Mouse (Mus musculus): Measurements from ENCODE around the gene Trpc2. TPM values are rescaled to one million over a fixed set of nuclear protein-coding genes. Genes with fewer than 3 reads are reported as not detected.
"Not testable (repeated sequence)": the region's sequence is repeated elsewhere in the genome, so short reads cannot be mapped to it uniquely, and the experiment has no call there.

Trpc2 gene
- 0.54 TPM in 1 of 2 replicates, not detected in the other for polyA plus RNA-seq (2012; ENCODE audit: insufficient read depth, insufficient read length, missing spikeins)

- Histone ChIP-seq H3K27ac (replicated peaks; ENCODE audit: low read depth, low read length) (no peak within 1 kb of the TSS), H3K4me1 (ENCODE audit: control insufficient read depth, insufficient read depth, insufficient read length, low read length) (no peaks in the 10 kb centered on the region), H3K4me3 (ENCODE audit: insufficient read depth, low read depth, low read length) (no peak within 1 kb of the TSS)
These were observed at the start of gene Trpc2 for GRCm38 (mm10) chr7:102082816-102083215. TSS of gene Trpc2 (plus strand) at chr7:102083116.

DNA sequence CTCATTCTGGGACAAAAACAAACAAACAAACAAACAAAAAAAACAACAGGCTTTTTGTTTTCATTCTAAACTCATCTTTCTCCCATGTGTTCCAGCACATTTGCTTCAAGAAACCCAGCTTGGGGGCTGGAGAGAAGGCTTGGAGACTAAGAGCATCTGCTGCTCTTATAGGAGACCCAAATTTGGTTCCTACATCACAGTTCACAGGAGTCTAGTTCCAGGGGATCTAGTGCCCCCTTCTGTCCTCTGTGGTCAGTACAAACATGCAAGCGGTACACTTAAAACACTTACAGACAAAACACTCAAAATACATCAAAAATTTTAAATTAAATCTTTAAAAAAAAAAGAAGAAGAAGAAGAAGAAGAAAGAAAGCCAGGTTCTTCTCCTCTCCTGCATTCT lies 48.0 kb upstream of the Trpc2 start:
- Histone ChIP-seq H3K4me1 (ENCODE audit: control insufficient read depth, insufficient read depth, insufficient read length, low read length) (no peaks in the 10 kb centered on the region), H3K27ac (replicated peaks; ENCODE audit: low read depth, low read length) (no peak overlapping the region), H3K4me3 (ENCODE audit: insufficient read depth, low read depth, low read length) (no peak overlapping the region)

DNA sequence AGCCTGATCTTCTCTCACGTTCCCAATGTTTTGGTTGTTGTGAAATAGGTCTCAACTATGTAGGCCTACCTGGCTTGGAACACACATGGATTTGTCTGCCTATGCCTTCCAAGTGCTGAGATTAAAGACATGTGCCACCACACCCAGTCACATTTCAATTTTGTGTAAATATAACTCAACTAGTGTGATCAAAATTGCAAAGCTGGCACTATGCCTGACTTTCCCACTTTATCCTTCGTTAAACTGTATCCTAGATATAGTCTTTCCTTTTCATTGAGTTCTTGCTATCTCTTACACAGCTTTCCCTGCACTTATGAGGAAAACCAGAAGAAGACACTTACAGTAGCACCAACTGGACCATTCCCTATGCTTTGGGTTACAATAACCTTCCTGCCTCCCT lies 47.4 kb upstream of the Trpc2 start:
- H3K4me1 ChIP-seq (ENCODE audit: control insufficient read depth, insufficient read depth, insufficient read length, low read length) = no peaks in the 10 kb centered on the region
- no peak overlapping the region for H3K27ac ChIP-seq (replicated peaks; ENCODE audit: low read depth, low read length)
- no peak overlapping the region for H3K4me3 ChIP-seq (ENCODE audit: insufficient read depth, low read depth, low read length)

DNA sequence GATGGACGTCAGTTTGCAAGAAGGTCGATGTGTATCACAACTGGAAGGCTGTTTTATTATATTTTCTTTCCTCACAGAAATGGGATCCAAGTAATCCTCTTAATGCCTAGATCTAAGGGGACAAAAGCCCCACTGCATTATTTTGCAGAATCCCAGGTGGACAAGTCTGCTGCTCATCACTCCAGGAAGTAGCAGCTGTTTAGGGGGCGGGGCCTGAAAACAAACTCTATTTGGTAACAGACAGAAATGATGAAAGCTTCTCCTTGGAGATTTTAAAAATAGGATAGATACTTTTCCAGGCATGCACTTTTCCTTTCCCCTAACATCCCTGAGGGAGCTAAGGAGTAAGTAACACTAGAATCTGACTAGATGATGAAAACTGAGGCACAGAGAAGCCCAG lies 45.6 kb upstream of the Trpc2 start:
- no peak overlapping the region for H3K27ac ChIP-seq (replicated peaks; ENCODE audit: low read depth, low read length)
- no peaks in the 10 kb centered on the region for H3K4me1 ChIP-seq (ENCODE audit: control insufficient read depth, insufficient read depth, insufficient read length, low read length)

DNA sequence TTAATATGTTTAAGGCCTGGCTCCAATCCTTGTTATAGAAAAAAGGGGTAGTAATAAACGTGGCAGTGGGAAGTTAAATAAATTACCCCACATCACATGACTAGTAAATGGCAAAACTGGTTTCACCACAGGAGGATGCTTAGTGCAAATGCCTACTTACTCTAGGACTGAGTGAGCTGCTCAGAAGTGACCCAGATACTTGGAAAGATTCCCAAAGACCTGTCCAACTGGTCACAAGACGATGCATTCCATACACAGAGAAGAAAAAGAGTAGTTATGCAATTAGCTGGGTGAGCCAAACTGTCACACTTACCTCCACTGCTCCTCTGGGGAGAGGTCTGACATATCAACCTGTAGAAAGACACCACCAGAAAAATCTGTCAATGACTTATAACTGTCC lies 40.6 kb upstream of the Trpc2 start:
- Histone ChIP-seq H3K27ac (replicated peaks; ENCODE audit: low read depth, low read length) (no peak overlapping the region), H3K4me3 (ENCODE audit: insufficient read depth, low read depth, low read length) (no peak overlapping the region), H3K4me1 (ENCODE audit: control insufficient read depth, insufficient read depth, insufficient read length, low read length) (no peaks in the 10 kb centered on the region)

More for the DNA sequence above, 45.6 kb upstream of the Trpc2 start:
- no peak overlapping the region for H3K4me3 ChIP-seq (ENCODE audit: insufficient read depth, low read depth, low read length)

GRCm38 (mm10) chr7:102048524-102048923 lies 34.4 kb upstream of the Trpc2 start:
- not testable (repeated sequence) for H3K4me3 ChIP-seq (ENCODE audit: insufficient read depth, low read depth, low read length); H3K4me1 ChIP-seq (ENCODE audit: control insufficient read depth, insufficient read depth, insufficient read length, low read length); H3K27ac ChIP-seq (replicated peaks; ENCODE audit: low read depth, low read length)

GRCm38 (mm10) chr7:102061353-102061752 lies 21.6 kb upstream of the Trpc2 start:
- Histone ChIP-seq H3K27ac (replicated peaks; ENCODE audit: low read depth, low read length) (no peak overlapping the region), H3K4me3 (ENCODE audit: insufficient read depth, low read depth, low read length) (no peak overlapping the region), H3K4me1 (ENCODE audit: control insufficient read depth, insufficient read depth, insufficient read length, low read length) (peaks cover 7% of the 10 kb centered on the region; the same call in 1 of the 2 replicates)

- Histone ChIP-seq H3K4me3 (ENCODE audit: insufficient read depth, low read depth, low read length) (no peak overlapping the region), H3K4me1 (ENCODE audit: control insufficient read depth, insufficient read depth, insufficient read length, low read length) (peaks cover 9% of the 10 kb centered on the region; the same call in 1 of the 2 replicates), H3K27ac (replicated peaks; ENCODE audit: low read depth, low read length) (no peak overlapping the region)
These were observed 20.7 kb upstream of the Trpc2 start for GRCm38 (mm10) chr7:102062203-102062602.

DNA sequence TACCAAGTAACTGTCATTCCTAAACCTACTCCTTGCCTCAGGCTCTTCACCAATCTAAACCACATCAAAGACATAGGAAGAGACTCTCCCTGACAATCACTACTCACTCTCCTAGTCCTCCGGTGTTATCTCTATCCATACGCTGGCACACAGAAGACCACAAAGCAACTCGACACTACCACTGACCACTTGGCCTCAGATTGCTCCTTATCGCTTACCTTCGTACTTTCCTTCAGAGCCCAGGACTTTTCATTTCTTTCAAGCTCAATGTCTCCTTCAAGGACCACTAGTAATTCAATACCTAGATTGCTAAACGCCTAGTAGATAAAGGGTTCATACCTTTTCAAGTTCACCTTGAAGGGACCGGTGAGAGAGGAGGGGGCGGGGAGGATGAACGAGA lies 19.0 kb upstream of the Trpc2 start:
- Histone ChIP-seq H3K27ac (replicated peaks; ENCODE audit: low read depth, low read length) (no peak overlapping the region), H3K4me3 (ENCODE audit: insufficient read depth, low read depth, low read length) (no peak overlapping the region), H3K4me1 (ENCODE audit: control insufficient read depth, insufficient read depth, insufficient read length, low read length) (peaks cover 9% of the 10 kb centered on the region; the same call in 1 of the 2 replicates)

DNA sequence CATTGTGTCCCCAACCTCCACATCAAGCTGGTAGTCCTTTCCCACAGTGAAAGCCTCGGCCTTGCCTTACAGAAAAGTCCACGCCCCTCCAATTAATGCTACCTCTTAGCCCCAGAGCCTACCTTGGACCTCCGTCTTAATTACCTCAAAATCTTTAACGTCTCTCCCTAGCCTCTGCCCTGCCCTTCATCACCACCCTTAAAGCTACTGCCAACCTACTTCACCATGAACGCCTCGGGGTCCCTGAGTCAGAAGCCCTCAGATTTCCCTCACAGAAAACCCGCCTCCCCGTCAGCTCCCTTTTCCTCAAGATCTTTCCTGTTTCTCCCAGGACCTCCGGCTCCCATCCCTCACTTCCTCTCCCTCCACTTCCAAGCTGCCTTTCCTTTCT lies 18.3 kb upstream of the Trpc2 start:
- peak overlapping the region; percentile 83 for H3K4me3 ChIP-seq (ENCODE audit: insufficient read depth, low read depth, low read length)
- peak overlapping the region; percentile 73 for H3K27ac ChIP-seq (replicated peaks; ENCODE audit: low read depth, low read length)
- H3K4me1 ChIP-seq (ENCODE audit: control insufficient read depth, insufficient read depth, insufficient read length, low read length) = peaks cover 9% of the 10 kb centered on the region; the same call in 1 of the 2 replicates

DNA sequence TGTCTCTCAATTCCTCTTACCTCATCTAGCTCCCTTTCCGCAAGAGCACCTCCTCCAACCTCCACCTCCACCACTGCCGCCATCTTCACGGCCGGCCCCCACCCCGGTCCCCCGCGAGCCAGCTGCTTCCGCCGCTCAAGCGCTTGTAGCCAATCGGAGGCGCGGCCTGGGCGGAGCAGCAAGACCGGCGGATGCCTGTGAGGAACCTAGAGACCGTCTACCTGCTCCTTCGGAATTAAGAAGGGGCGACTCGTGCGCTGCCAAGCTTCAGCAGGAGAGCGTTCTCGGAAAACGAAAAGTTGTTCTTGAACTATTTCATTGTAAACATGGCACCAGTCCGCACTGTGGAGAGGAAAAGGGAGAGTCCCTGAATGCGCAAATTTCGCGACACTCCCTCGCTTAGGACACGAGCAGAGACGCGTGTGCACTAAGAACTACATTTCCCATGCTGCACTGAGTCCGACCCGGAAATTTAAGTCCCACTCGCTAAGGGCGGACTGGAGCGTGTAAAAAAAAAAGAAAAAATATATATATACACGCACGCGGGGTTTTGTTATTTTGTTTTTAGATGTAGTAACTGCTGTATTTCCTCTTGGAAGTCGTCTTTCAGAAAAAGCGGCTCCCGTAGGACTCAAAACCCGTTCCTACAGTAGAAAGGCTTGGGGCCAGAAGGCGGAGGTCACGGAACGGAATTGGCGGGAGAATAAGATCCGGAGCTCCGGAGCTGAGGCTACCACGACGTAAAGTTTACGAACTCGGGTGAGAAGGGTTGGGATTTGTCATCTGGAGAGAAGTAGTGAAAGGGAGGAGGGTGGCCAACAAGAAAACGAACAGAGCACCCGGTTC lies 17.6 kb upstream of the Trpc2 start, which contains the start of the genes Rnf121, Xndc1 and Xntrpc:
Gene Rnf121 (minus strand): TSS at position 424 of the 846 bp plus-strand sequence.
Gene Xndc1 (plus strand): TSS at position 466 of the 846 bp plus-strand sequence.
Gene Xntrpc (plus strand): TSS at position 668 of the 846 bp plus-strand sequence.
- Histone ChIP-seq H3K27ac (replicated peaks; ENCODE audit: low read depth, low read length) (peak within 1 kb of the TSS; percentile 89), H3K4me3 (ENCODE audit: insufficient read depth, low read depth, low read length) (peak within 1 kb of the TSS; percentile 83), H3K4me1 (ENCODE audit: control insufficient read depth, insufficient read depth, insufficient read length, low read length) (peaks cover 9% of the 10 kb centered on the region; the same call in 1 of the 2 replicates)

DNA sequence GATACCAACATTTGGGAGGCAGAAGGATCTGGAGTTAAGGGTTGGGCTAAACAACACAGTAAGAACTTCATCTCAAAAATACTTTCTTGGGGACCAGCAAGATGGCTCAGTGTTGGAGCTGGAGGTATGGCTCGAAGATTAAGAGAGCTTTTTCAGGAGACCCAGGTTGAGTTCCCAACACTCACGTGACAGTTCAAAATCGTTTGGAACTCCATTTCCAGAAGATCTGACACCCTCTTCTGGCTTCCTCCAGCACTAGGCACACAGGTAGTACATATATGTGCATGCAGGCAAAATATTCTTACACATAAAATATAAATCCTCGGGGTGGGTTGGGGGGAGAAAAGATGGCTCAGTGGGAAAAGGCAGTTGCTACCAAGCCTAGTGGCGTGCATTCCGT lies 16.6 kb upstream of the Trpc2 start:
- no peak overlapping the region for H3K27ac ChIP-seq (replicated peaks; ENCODE audit: low read depth, low read length)
- peak overlapping the region; percentile 32 for H3K4me3 ChIP-seq (ENCODE audit: insufficient read depth, low read depth, low read length)

GRCm38 (mm10) chr7:102076714-102077296 lies 6.1 kb upstream of the Trpc2 start:
- H3K4me1 ChIP-seq (ENCODE audit: control insufficient read depth, insufficient read depth, insufficient read length, low read length) = no peaks in the 10 kb centered on the region
- no peak overlapping the region for H3K27ac ChIP-seq (replicated peaks; ENCODE audit: low read depth, low read length)
- no peak overlapping the region for H3K4me3 ChIP-seq (ENCODE audit: insufficient read depth, low read depth, low read length)

More for the DNA sequence above, 16.6 kb upstream of the Trpc2 start:
- H3K4me1 ChIP-seq (ENCODE audit: control insufficient read depth, insufficient read depth, insufficient read length, low read length) = peaks cover 9% of the 10 kb centered on the region; the same call in 1 of the 2 replicates

DNA sequence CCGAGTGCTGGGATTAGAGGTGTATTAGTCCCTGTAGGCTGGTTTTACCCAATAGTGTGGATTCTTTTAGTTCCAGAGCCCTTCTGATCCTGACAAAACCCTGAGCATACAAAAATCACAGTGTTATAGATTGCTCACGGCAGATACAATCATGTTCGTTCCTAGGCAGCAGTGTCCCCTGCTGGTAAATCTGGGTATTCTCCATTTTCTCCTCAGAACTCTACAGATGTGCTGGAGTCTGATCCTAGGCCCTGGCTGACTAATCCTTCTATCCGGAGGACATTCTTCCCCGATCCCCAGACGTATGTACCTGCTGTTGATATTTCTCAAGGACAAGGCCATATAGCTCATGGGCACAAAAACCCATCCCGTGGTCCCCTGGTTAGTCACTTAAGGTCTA lies 4.4 kb upstream of the Trpc2 start:
- H3K4me1 ChIP-seq (ENCODE audit: control insufficient read depth, insufficient read depth, insufficient read length, low read length) = no peaks in the 10 kb centered on the region
- H3K4me3 ChIP-seq (ENCODE audit: insufficient read depth, low read depth, low read length) = no peak overlapping the region
- H3K27ac ChIP-seq (replicated peaks; ENCODE audit: low read depth, low read length) = no peak overlapping the region

- H3K4me1 ChIP-seq (ENCODE audit: control insufficient read depth, insufficient read depth, insufficient read length, low read length) = no peaks in the 10 kb centered on the region
- no peak overlapping the region for H3K4me3 ChIP-seq (ENCODE audit: insufficient read depth, low read depth, low read length)
- no peak overlapping the region for H3K27ac ChIP-seq (replicated peaks; ENCODE audit: low read depth, low read length)
These were observed 2.6 kb upstream of the Trpc2 start for GRCm38 (mm10) chr7:102080311-102080710.
